Mouse (Mus musculus): ENCODE results near the gene Rasl10b.

- no peak for TF ChIP-seq CTCF (conservative IDR thresholded peaks at IDR 0.05; ENCODE audit: low read length)
- TF ChIP-seq POU5F1 (IDR thresholded peaks at IDR 0.05; ENCODE audit: borderline replicate concordance, low read length): no peak
- no peak for TF ChIP-seq NANOG (IDR thresholded peaks at IDR 0.05; ENCODE audit: borderline replicate concordance, low read length)
These were observed 49.1 kb downstream of the Rasl10b start for GRCm38 (mm10) chr11:83457912-83458601.

All from E14TG2a.4 (cell line).